Mouse (Mus musculus): ENCODE measurements around the gene Hat1.

GRCm38 (mm10) chr2:71453917-71454260 is 65.1 kb downstream of the Hat1 start:
- TF ChIP-seq CTCF (IDR thresholded peaks at IDR 0.05; ENCODE audit: extremely low read depth, insufficient read depth, low read length): no peak
- no peak for TF ChIP-seq POLR2A (IDR thresholded peaks at IDR 0.05; ENCODE audit: extremely low read depth, insufficient read depth, low read length)
